Mouse (Mus musculus): Measurements from ENCODE around the gene Krt26. TPM values are rescaled to one million over a fixed set of nuclear protein-coding genes. Genes with fewer than 3 reads are reported as not detected.

Gene Krt26
- polyA plus RNA-seq (2014; fragmentation: Nextera tagmentation; extraction: Ambion mirVana), result not detected in 2 replicates

DNA sequence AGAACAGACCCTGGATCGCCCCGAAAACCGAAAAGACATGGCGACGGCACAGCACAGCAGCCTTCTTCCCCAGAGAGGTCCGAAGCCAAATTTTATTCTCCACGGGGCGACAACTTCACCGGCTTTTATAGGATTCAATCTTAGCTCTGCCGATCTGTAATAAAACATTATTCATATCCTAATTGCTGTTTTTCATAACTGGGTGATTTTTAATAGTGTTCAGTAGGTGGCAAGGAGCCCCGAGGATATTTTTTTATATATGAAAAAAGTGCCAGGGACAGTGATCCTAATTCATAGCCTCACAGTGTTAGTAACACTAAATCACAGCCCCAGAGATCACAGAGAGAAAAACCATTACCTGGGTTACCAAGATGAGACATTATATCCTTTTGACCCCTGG lies at the start of gene Krt26:
Krt26 (minus strand) TSS at position 101 of the 400 bp plus-strand sequence.
- Histone ChIP-seq H3K9me3 (ENCODE audit: control insufficient read depth, low read length) (no peaks in the 10 kb centered on the region), H3K4me1 (ENCODE audit: control insufficient read depth, insufficient read depth, low read length) (no peaks in the 10 kb centered on the region), H3K36me3 (ENCODE audit: control insufficient read depth, insufficient read depth, low read length) (no peaks in the 10 kb centered on the region), H3K9ac (ENCODE audit: low read length) (no peak within 1 kb of the TSS), H3K27me3 (ENCODE audit: control insufficient read depth, insufficient read depth, low read length) (no peaks in the 10 kb centered on the region), H3K4me3 (ENCODE audit: low read depth, low read length) (no peak within 1 kb of the TSS), H3K4me2 (ENCODE audit: low read depth, severe bottlenecking) (no peak within 1 kb of the TSS), H3K27ac (replicated peaks; ENCODE audit: low read depth, low read length) (no peak within 1 kb of the TSS)
- WGBS, result 92% methylated on average over 11 of the region's 11 CpGs
- DNase-seq (ENCODE audit: low spot score) (no peak), ATAC-seq (ENCODE audit: insufficient number of reproducible peaks, low FRiP score, low TSS enrichment, low read depth) (no peak)

DNA sequence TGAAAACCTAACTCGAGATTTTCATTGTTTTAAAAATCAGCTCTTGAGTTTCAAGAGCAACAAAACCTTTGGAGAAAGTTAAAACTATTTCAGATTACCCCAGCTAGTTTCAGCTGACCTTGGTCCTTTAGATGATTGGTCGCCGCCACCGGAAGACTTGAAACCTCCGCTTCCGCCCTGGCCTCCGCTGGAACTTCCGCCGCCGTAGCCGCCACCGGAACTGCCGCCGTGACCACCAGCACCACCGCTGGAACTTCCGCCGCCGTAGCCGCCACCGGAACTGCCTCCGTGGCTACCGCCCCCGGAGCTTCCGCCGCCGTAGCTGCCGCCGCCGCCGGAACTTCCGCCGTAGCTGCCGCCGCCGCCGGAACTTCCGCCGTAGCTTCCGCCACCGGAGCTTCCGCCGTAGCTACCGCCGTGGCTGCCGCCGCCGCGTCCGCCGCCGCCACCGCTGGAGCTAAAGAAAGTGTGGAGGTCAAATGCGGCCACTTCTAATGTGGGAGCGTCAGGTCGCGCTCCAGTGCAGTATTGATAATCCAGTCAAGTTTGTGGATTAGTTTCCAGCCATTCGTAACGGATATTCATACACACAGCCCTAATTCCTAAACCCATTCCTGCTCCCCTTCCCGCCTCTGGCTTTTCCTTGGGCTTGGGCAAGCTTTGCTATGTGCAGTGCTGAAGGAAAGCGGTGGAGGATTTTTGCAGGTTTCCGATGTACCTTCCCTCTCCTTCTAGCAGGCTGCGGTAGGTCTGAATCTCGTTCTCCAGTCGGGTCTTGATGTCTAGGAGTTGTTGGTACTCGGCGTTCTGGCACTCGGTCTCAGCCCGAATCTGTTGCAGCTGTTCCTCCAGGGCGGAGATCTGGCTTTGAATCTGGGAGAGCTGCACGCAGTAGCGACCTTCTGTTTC lies 48.3 kb upstream of the Krt26 start:
- no peaks in the 10 kb centered on the region for H3K36me3 ChIP-seq (ENCODE audit: control insufficient read depth, insufficient read depth, low read length)
- peak; percentile 72 for ATAC-seq (ENCODE audit: insufficient number of reproducible peaks, low FRiP score, low TSS enrichment, low read depth)
- peak; percentile 92 for DNase-seq (ENCODE audit: low spot score)
- H3K4me3 ChIP-seq (ENCODE audit: low read depth, low read length), result peak overlapping the region; percentile 49
- peak overlapping the region; percentile 75 for H3K4me2 ChIP-seq (ENCODE audit: low read depth, severe bottlenecking)
- H3K27me3 ChIP-seq (ENCODE audit: control insufficient read depth, insufficient read depth, low read length), result no peaks in the 10 kb centered on the region
- H3K27ac ChIP-seq (replicated peaks; ENCODE audit: low read depth, low read length), result peak overlapping the region; percentile 96
- H3K4me1 ChIP-seq (ENCODE audit: control insufficient read depth, insufficient read depth, low read length), result no peaks in the 10 kb centered on the region
- peak overlapping the region; percentile 78 for H3K9ac ChIP-seq (ENCODE audit: low read length)
- no peaks in the 10 kb centered on the region for H3K9me3 ChIP-seq (ENCODE audit: control insufficient read depth, low read length)
- WGBS, result 2% methylated on average over 71 of the region's 71 CpGs

DNA sequence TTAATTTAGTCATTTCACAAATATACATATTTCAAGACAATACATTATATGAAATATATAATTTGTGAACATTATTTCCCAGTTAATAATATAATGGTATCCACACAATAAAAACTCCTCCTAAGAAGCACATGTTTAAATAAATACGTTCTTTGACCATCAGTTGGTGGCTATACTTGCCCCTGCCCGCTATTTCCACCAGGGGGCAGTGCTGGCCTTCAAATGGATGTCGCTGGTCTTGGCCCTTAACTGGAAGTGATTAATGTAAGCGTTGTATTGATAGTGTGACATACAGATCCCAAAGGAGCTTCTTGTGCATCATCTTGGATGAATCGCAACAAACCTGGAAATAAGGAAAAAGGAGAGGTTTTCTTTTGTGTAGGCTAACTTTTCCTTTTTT lies 41.8 kb upstream of the Krt26 start:
- Histone ChIP-seq H3K9me3 (ENCODE audit: control insufficient read depth, low read length) (no peaks in the 10 kb centered on the region), H3K4me3 (ENCODE audit: low read depth, low read length) (no peak overlapping the region), H3K9ac (ENCODE audit: low read length) (no peak overlapping the region), H3K27ac (replicated peaks; ENCODE audit: low read depth, low read length) (no peak overlapping the region), H3K4me2 (ENCODE audit: low read depth, severe bottlenecking) (no peak overlapping the region), H3K36me3 (ENCODE audit: control insufficient read depth, insufficient read depth, low read length) (no peaks in the 10 kb centered on the region), H3K27me3 (ENCODE audit: control insufficient read depth, insufficient read depth, low read length) (no peaks in the 10 kb centered on the region), H3K4me1 (ENCODE audit: control insufficient read depth, insufficient read depth, low read length) (no peaks in the 10 kb centered on the region)
- DNase-seq (ENCODE audit: low spot score), result peak; percentile 82
- ATAC-seq (ENCODE audit: insufficient number of reproducible peaks, low FRiP score, low TSS enrichment, low read depth), result no peak
- 24% methylated on average over 5 of the region's 5 CpGs for WGBS

DNA sequence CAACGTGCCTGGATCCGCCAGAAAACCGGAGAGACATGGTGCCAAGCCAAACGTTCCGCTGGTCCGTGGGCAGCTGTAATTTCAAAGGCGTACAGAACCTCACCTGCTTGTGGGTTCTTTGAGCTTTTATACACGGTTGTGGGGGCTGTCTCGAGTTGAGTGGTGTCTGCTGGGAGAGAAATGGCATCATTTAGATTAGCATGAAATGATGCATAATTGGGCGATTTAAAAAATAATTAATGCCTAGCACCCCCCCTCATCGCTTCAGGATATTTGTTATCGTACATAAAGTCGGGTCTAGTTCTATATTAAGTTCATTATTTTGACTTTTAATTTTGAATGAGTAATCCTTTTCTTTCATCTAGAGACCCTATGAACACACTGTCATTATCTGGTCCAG lies 37.0 kb upstream of the Krt26 start, which contains the start of gene Krt28:
Krt28 (minus strand) TSS at position 101 of the 400 bp plus-strand sequence.
- H3K9ac ChIP-seq (ENCODE audit: low read length), result no peak within 1 kb of the TSS
- no peak within 1 kb of the TSS for H3K4me3 ChIP-seq (ENCODE audit: low read depth, low read length)
- DNase-seq (ENCODE audit: low spot score), result no peak
- H3K4me2 ChIP-seq (ENCODE audit: low read depth, severe bottlenecking), result no peak within 1 kb of the TSS
- no peaks in the 10 kb centered on the region for H3K9me3 ChIP-seq (ENCODE audit: control insufficient read depth, low read length)
- 84% methylated on average over 13 of the region's 13 CpGs for WGBS
- no peaks in the 10 kb centered on the region for H3K36me3 ChIP-seq (ENCODE audit: control insufficient read depth, insufficient read depth, low read length)
- no peak for ATAC-seq (ENCODE audit: insufficient number of reproducible peaks, low FRiP score, low TSS enrichment, low read depth)
- no peak within 1 kb of the TSS for H3K27ac ChIP-seq (replicated peaks; ENCODE audit: low read depth, low read length)
- H3K4me1 ChIP-seq (ENCODE audit: control insufficient read depth, insufficient read depth, low read length), result no peaks in the 10 kb centered on the region
- H3K27me3 ChIP-seq (ENCODE audit: control insufficient read depth, insufficient read depth, low read length), result no peaks in the 10 kb centered on the region

DNA sequence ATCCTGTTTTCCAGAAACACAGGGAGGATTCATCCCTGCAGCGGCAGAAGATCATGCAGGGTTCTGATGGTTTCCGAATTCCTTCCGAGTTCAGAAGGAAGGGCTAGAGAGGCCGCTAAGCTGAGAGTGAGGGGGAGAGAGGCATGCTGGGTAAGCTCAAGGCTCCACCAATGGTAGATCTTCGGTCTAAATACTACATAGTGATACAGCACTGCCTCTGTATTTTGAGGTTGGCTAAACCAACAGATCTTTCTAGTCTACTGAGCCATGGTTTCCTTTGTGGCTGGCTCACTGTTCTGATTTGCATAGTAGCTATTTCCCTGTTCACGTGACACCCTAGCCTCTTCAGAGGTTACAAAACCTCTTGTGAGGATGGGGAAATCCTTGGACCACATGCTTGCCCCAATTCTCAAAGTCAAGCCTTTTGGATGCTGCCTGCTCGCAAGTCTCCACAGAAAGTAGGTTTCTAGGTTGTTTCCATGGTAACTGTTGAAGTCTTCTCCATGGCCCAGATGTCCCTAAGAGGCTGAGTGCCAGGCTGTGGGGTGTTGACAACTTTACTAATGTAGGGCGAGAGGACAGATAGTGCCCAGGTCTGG lies 32.2 kb upstream of the Krt26 start:
- no peaks in the 10 kb centered on the region for H3K9me3 ChIP-seq (ENCODE audit: control insufficient read depth, low read length)
- no peaks in the 10 kb centered on the region for H3K27me3 ChIP-seq (ENCODE audit: control insufficient read depth, insufficient read depth, low read length)
- no peak for DNase-seq (ENCODE audit: low spot score)
- 90% methylated on average over 8 of the region's 8 CpGs for WGBS
- H3K36me3 ChIP-seq (ENCODE audit: control insufficient read depth, insufficient read depth, low read length), result no peaks in the 10 kb centered on the region
- no peak overlapping the region for H3K9ac ChIP-seq (ENCODE audit: low read length)
- no peak overlapping the region for H3K4me3 ChIP-seq (ENCODE audit: low read depth, low read length)
- H3K27ac ChIP-seq (replicated peaks; ENCODE audit: low read depth, low read length), result no peak overlapping the region
- no peak overlapping the region for H3K4me2 ChIP-seq (ENCODE audit: low read depth, severe bottlenecking)
- no peak for ATAC-seq (ENCODE audit: insufficient number of reproducible peaks, low FRiP score, low TSS enrichment, low read depth)
- H3K4me1 ChIP-seq (ENCODE audit: control insufficient read depth, insufficient read depth, low read length), result no peaks in the 10 kb centered on the region

DNA sequence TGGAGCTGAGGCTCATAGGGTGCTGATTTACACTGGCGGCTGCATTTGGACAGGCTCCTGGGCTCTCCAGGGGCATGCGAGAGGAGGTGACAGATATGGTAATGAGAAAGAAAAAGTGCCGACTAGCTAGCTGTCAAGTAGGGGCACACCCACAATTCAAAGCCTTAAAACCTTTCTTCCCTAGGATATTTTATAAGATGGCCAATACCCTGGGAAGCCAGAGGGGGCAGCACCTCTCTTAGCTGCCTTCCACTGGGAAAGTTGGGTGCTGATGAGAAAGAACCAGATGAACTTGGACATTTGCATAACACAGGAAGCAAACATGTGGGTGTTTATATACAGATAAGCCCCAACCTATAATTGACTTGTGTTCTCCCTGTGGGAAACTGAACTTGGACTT lies 31.5 kb upstream of the Krt26 start:
- Histone ChIP-seq H3K4me1 (ENCODE audit: control insufficient read depth, insufficient read depth, low read length) (no peaks in the 10 kb centered on the region), H3K27me3 (ENCODE audit: control insufficient read depth, insufficient read depth, low read length) (no peaks in the 10 kb centered on the region), H3K9ac (ENCODE audit: low read length) (no peak overlapping the region), H3K9me3 (ENCODE audit: control insufficient read depth, low read length) (no peaks in the 10 kb centered on the region), H3K4me3 (ENCODE audit: low read depth, low read length) (no peak overlapping the region), H3K27ac (replicated peaks; ENCODE audit: low read depth, low read length) (no peak overlapping the region), H3K36me3 (ENCODE audit: control insufficient read depth, insufficient read depth, low read length) (no peaks in the 10 kb centered on the region), H3K4me2 (ENCODE audit: low read depth, severe bottlenecking) (no peak overlapping the region)
- no peak for ATAC-seq (ENCODE audit: insufficient number of reproducible peaks, low FRiP score, low TSS enrichment, low read depth)
- DNase-seq (ENCODE audit: low spot score), result peak; percentile 37
- WGBS, result 10% methylated on average over 3 of the region's 3 CpGs

DNA sequence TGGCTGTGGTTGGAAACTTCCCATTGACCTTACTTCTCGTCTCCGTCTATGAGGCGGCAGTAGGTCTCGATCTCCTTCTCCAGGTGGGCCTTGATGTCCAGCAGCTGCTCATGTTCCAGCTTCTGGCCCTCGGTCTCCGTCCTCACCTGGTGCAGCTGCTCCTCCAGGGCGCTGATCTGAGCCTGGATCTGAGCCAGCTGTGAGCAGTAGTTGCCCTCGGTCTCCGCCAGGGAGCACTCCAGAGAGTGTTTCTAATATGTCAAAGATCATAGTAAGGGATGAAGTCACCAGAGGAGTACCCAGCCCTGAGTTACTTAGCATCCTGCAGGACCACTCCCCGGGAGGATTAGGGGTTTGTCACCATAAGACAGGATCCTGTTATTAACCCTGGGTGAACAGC lies 29.0 kb upstream of the Krt26 start:
- ATAC-seq (ENCODE audit: insufficient number of reproducible peaks, low FRiP score, low TSS enrichment, low read depth), result no peak
- no peak overlapping the region for H3K4me3 ChIP-seq (ENCODE audit: low read depth, low read length)

DNA sequence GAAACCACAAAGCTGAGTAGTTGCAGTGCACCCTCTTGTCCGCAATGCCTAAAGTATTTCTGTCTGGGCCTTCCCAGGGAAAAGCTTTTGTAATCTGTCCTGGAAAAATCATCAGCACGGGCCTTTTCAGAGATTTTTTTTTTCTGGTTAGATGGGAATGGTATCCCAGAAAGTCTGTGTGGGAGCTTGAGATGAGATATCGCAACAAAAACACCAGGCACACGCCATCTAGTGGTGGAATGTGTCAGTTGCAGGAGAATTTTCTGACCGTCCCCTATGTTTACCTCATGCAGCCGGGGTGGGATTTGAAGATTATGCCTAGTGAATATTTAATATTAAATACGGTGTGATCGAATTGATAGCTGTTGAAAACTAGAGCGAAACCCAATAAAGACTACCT lies 26.6 kb upstream of the Krt26 start:
- 30% methylated on average over 9 of the region's 9 CpGs for WGBS
- no peaks in the 10 kb centered on the region for H3K27me3 ChIP-seq (ENCODE audit: control insufficient read depth, insufficient read depth, low read length)
- H3K36me3 ChIP-seq (ENCODE audit: control insufficient read depth, insufficient read depth, low read length), result no peaks in the 10 kb centered on the region
- H3K4me2 ChIP-seq (ENCODE audit: low read depth, severe bottlenecking), result no peak overlapping the region
- no peak overlapping the region for H3K4me3 ChIP-seq (ENCODE audit: low read depth, low read length)
- H3K4me1 ChIP-seq (ENCODE audit: control insufficient read depth, insufficient read depth, low read length), result no peaks in the 10 kb centered on the region
- peak; percentile 64 for DNase-seq (ENCODE audit: low spot score)
- no peak overlapping the region for H3K27ac ChIP-seq (replicated peaks; ENCODE audit: low read depth, low read length)
- no peak overlapping the region for H3K9ac ChIP-seq (ENCODE audit: low read length)
- no peak for ATAC-seq (ENCODE audit: insufficient number of reproducible peaks, low FRiP score, low TSS enrichment, low read depth)
- H3K9me3 ChIP-seq (ENCODE audit: control insufficient read depth, low read length), result no peaks in the 10 kb centered on the region

More for the DNA sequence above, 29.0 kb upstream of the Krt26 start:
- Histone ChIP-seq H3K4me2 (ENCODE audit: low read depth, severe bottlenecking) (no peak overlapping the region), H3K9me3 (ENCODE audit: control insufficient read depth, low read length) (no peaks in the 10 kb centered on the region), H3K9ac (ENCODE audit: low read length) (no peak overlapping the region), H3K4me1 (ENCODE audit: control insufficient read depth, insufficient read depth, low read length) (no peaks in the 10 kb centered on the region), H3K27me3 (ENCODE audit: control insufficient read depth, insufficient read depth, low read length) (no peaks in the 10 kb centered on the region), H3K27ac (replicated peaks; ENCODE audit: low read depth, low read length) (no peak overlapping the region), H3K36me3 (ENCODE audit: control insufficient read depth, insufficient read depth, low read length) (no peaks in the 10 kb centered on the region)
- 46% methylated on average over 10 of the region's 10 CpGs for WGBS
- no peak for DNase-seq (ENCODE audit: low spot score)
